Mouse (Mus musculus) forebrain, embryonic 12.5 days (tissue): ENCODE results near the gene Olfr1370. TPM values are rescaled to one million over a fixed set of nuclear protein-coding genes. Genes with fewer than 3 reads are reported as not detected.

Source experiments
- polyA plus RNA-seq: library from polyadenylated mRNA; unstranded; fragments of >200 nt; fragmentation: Nextera tagmentation; extraction: Ambion mirVana; gene quantifications from 2 replicates; pipeline ENCODE4 v1.2.1, GENCODE M21; 2016

Olfr1370 gene
- polyA plus RNA-seq, 1 experiment from 2014 or later, result not detected

Other genes with a start within 250 kb of the Olfr1370 start
- not detected in 2 replicates for gene Olfr1369-ps1, start 36.5 kb upstream of the Olfr1370 start, polyA plus RNA-seq
- not detected in 2 replicates for gene Olfr263, start 54.7 kb upstream of the Olfr1370 start, polyA plus RNA-seq
- not detected in 2 replicates for gene Olfr1368, start 70.9 kb upstream of the Olfr1370 start, polyA plus RNA-seq
- gene Trim27, start 104.5 kb upstream of the Olfr1370 start, polyA plus RNA-seq, result 132 and 153 TPM in 2 replicates
- not detected in 2 replicates for gene Gpx5, start 217.8 kb upstream of the Olfr1370 start, polyA plus RNA-seq
- gene Gpx6, start 237.2 kb upstream of the Olfr1370 start, polyA plus RNA-seq, result not detected in 2 replicates